Mouse (Mus musculus) thymus, adult 2 months (tissue): Measurements from ENCODE around the gene Nfkbib.
A peak's percentile ranks its signal among the peaks of the same experiment; 100 is the strongest.

Source experiments
- CTCF ChIP-seq: fragments of 200-500 bp; IDR thresholded peaks from 2 replicates; pipeline ENCODE4 v1.5.1; 2012; ENCODE audit warnings: mild to moderate bottlenecking, control low read depth, low read length, moderate library complexity, borderline replicate concordance; ENCODE audit not compliant: control insufficient read depth, poor library complexity, insufficient read depth; ENCODE audit errors: extremely low read depth
- POLR2A ChIP-seq: fragments of 200-500 bp; IDR thresholded peaks from 2 replicates; pipeline ENCODE4 v1.6.1; 2012; ENCODE audit warnings: mild to moderate bottlenecking, low read length, control low read depth, moderate library complexity; ENCODE audit not compliant: control insufficient read depth, poor library complexity, insufficient read depth; ENCODE audit errors: extremely low read depth

GRCm38 (mm10) chr7:28716590-28717281, 50.6 kb downstream of the Nfkbib start, which contains the start of gene Fbxo17:
- TF ChIP-seq CTCF (0 out of 2 replicates have a peak, but pooled peaks have one; percentile 39), POLR2A (no peak)
